Mouse (Mus musculus): ENCODE results near the gene Olfr202.
"Not testable (repeated sequence)": the region's sequence is repeated elsewhere in the genome, so short reads cannot be mapped to it uniquely, and the experiment has no call there.

Olfr202 gene

DNA sequence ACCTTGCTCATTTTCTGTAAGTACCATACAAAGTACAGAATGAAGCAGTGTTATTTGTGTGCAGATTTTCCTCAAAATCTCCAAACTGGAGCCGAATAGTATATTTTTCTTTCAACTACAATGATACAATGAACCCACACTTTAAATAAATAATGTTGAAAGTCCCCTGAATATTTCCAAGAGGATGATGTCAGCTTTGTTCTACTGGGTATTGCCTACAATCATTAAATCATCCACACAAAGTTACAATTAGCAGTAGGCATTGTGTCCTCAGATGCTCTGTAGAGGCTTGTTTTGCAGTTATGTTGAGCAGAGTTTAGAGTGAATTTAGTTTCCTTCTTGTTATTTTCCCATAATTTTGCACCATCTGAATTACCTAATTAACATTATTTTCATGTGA is at the start of gene Olfr202:
Gene Olfr202, minus strand, starts transcription at position 101 of the 400 bp plus-strand sequence.
- no peak for DNase-seq

DNA sequence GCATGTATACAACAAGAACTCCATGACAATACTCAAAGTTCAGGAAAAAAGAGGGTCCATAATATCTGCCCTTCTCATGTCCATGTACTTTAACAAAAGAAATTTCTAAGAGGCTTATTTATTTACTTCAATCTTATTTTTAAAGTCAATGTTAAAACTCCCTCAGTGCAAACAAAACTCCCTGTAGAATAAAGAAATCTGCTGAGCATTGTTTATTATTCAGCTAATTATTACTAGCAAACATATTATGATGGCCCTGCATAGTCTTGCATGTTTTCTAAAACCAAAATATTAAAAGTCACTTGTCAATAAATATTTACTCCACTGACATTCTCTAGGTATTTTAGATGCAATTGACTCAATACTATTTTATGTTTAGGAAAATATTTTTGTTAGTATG is 44.4 kb upstream of the Olfr202 start, which contains the start of gene Olfr205:
Gene Olfr205, minus strand, starts transcription at position 101 of the 400 bp plus-strand sequence.
- DNase-seq: no peak

DNA sequence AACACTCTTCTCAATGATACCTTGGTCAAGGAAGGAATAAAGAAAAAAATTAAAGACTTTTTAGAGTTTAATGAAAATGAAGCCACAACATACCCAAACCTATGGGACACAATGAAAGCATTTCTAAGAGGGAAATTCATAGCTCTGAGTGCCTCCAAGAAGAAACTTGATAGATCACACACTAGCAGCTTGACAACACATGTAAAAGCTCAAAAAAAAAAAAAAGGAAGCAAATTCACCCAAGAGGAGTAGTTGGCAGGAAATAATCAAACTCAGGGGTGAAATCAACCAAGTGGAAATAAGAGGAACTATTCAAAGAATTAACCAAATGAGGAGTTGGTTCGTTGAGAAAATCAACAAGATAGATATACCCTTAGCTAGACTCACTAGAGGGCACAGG is 36.7 kb upstream of the Olfr202 start:
- DNase-seq: not testable (repeated sequence)

- no peak for DNase-seq
These were observed 31.6 kb upstream of the Olfr202 start, which contains the start of gene Olfr204 for GRCm38 (mm10) chr16:59318148-59318547. TSS of gene Olfr204 (minus strand) at chr16:59318248.

- no peak for DNase-seq
These were observed 12.0 kb upstream of the Olfr202 start, which contains the start of gene Olfr203 for GRCm38 (mm10) chr16:59298581-59298980. TSS of gene Olfr203 (plus strand) at chr16:59298881.

DNA sequence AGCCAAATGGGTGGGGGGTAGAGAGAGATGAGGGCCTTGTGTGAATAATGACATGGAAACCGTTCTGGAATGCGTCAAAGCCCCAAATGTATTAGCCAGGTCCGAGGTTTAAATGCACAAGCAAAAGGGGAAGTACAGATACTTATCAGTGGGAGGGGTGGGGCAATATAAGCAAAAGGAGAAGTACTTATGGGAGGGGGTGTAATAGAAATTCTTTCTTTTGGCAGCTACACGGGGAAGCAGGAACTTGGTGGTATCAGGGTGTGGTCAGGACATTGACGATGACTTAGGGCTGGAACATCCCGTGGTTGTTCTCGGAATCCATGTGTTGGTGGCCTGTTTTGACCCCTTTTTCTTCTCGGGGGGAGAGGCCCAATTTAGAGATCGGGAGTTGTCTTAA is 983 bp upstream of the Olfr202 start:
- not testable (repeated sequence) for DNase-seq

- DNase-seq: no peak
These were observed 3.1 kb downstream of the Olfr202 start for GRCm38 (mm10) chr16:59283476-59283875.

GRCm38 (mm10) chr16:59280542-59280941 is 6.1 kb downstream of the Olfr202 start:
- no peak for DNase-seq

GRCm38 (mm10) chr16:59272532-59272931 is 14.1 kb downstream of the Olfr202 start, which contains the start of gene Olfr201:
TSS of gene Olfr201 (minus strand) at chr16:59272632.
- DNase-seq: not testable (repeated sequence)

DNA sequence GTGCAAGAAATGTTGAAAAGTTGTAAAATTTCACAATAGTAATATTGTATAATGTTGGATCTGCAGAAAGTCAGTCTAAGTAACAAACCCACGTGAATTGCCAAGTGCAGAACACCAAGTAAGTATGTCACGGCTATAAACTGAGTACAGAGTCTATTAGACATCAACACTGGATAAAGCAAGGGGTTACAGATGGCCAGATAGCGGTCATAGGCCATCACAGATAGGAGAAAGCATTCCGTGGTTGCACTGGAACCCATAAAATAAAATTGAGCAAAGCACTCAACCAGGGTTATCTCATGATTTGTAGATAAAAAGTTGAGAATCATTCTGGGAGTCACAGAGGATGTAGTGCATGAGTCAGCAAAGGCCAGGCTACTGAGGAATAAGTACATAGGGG is 17.5 kb downstream of the Olfr202 start:
- DNase-seq: not testable (repeated sequence)

- DNase-seq: no peak
These were observed 36.9 kb downstream of the Olfr202 start for GRCm38 (mm10) chr16:59249684-59250083.

Data from kidney, adult 9 months (tissue).